Mouse (Mus musculus) embryonic stem cell, embryonic (primary cell): ENCODE measurements at regions not wholly inside any gene's neighbourhood (a gene's known extent, or its start where the extent isn't known, plus 50 kb on each side); places are given as distances from the start of the nearest gene placed in this dataset.
"Not testable (repeated sequence)": the region's sequence is repeated elsewhere in the genome, so short reads cannot be mapped to it uniquely, and the experiment has no call there.

Source experiments
- CTCF ChIA-PET, 4 experiments: fragments of 300-600 bp in 2 of 4; fragments of 350-600 bp in 2 of 4; sonication (Branson Sonifier 250); formaldehyde crosslinking; loops; one replicate each; lab custom pipeline; 2022; ENCODE audit warnings: inconsistent platforms in 2 of 4; lab: Charles Lee
- POLR2A ChIA-PET, 4 experiments: fragments of 300-600 bp in 2 of 4; fragments of 350-600 bp in 2 of 4; sonication (Branson Sonifier 250); formaldehyde crosslinking; loops; one replicate each; lab custom pipeline; 2022; ENCODE audit warnings: antibody characterized with exemption in 4 of 4, inconsistent platforms in 1 of 4; lab: Charles Lee

DNA sequence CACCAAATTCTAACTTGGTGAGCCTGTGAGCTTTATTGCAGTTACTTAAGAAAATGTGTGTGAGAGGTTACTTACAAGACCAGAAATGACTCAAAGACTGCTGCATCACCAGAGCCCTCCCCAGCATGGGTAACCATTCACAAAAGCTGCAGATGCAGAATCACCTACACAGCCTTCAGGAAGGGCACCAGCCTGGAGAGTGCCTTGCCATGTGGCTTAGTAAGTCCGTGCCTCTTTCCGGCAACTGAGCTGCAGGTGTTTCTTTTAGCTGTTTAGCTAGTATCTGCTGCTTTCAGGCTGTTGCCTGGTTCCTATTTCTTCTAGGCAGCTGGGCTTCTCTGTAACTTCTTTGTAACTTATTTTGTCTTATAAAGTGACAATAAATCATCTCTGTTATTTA lies 213.2 kb upstream of the Stxbp6 start:
- ChIA-PET POLR2A (no interaction called here), CTCF (no interaction called here)

DNA sequence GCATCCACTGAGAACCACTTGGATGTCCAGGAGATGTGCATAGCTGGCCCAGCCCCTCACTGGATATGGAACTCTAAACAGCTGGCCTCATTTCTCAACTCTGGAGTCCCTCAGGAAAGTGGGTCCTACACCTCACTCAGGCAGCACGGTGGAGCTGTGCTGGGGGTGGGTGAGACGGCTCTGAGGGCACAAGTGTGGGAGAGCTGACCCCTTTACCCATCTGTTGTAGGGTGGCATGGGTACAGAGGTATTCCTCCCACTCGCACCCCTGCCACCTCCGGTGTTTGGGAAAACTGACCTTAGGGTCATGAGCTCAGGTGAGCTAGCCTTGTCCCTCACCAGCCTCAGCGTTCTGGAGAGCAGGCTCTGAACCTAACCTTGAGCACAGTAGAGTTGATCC lies 181.8 kb upstream of the Stxbp6 start:
- POLR2A ChIA-PET, result no interaction called here

DNA sequence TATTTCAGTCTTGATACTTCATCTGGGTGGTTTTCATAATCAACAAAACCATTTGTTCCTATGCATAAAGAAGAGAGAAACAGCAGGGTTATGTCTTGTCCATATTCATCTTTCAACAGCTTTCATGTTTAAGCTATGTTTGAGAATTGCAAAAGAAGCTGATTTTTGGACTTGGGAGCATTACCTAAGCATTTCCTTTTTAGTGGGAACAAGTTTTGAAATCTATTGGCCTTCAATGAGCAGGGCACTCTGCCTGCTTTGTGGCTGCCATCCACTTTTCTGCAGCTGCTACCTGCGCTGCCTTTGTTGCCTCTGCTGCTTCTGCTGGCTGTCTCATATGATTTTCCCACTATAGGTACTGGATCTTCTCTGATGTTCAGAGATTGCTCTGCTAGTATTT lies 136.6 kb upstream of the Stxbp6 start:
- CTCF ChIA-PET, result interaction anchor here in 1 of 4 experiments (1.3 kb wide), 1 partner anchor 39 kb away, joined by 3 read pairs; no protein-coding TSS in a partner anchor

More for the DNA sequence above, 181.8 kb upstream of the Stxbp6 start:
- CTCF ChIA-PET, result no interaction called here

DNA sequence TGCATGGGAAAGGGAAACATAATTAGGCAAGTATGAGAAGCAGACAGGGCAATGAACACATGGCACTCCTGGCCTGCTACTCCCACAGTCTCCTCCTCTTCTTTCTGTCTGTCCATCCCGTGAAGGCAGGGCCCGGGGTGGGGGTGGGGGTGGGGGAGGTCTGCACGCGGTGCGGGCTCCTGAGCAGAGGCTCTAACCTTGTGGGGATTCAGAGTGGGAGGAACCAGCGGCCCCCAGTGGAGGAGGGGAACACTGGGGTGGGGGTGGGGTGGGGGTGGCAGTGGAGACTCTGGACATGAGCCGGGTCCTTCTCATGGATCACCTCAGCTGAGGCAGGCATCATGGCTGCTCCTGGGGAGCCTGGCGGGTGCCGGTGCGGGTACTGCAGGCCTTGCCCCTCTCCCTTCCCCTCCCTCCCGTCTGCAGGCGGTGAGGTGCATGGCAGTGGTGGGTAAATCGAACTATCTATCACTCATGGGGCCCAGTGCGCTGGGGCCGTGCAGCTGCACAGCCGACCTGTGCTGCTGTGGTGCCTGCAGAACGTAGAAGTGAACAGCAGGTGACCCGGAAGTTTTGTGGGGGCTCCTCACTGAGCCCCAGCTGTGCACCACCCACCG lies 120.9 kb upstream of the Stxbp6 start:
- ChIA-PET POLR2A (no interaction called here), CTCF (no interaction called here)

More for the DNA sequence above, 136.6 kb upstream of the Stxbp6 start:
- POLR2A ChIA-PET, result no interaction called here

DNA sequence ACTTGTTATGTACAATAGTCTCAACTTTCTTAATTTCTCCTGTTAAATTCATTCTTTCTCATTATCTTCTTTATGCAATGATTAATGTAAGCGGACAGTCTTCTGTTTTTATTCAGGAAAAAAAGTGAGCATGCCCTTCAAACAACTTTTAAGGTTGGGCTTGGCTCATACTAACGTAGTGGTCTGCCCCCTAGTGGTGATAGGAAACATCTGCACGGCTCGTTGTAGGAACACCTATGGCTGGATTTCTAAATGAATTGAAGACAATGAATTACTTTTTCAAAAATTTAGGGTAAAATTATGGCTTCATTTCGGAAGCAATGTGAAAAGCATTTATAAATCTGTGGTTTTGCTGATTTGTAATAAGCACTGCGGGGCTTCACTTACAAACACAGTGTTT lies 112.6 kb upstream of the Stxbp6 start:
- POLR2A ChIA-PET, result interaction anchor here in 1 of 4 experiments (1.1 kb wide), 1 partner anchor 112 kb away, joined by 3 read pairs; the partner anchor contains the start of gene Stxbp6

DNA sequence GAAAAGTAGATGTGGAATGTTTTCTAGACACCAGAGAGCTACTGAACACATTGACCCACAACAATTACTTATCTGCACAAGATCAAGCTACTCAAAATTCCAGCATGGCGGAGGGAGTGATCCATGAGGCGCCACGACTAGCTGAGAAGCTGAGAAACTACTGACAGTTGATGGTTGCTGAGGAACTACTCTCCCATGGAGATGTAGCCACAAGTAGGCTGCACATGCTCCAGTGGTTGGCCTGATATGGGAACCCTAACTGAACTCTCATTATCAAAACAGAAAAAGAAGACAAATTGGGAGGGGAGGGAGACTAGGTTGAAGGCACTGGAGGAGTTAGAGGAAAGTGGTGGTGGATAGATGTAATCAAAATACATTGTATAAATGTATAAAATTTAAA lies 110.0 kb upstream of the Stxbp6 start:
- ChIA-PET POLR2A (no interaction called here), CTCF (interaction anchor here in 1 of 4 experiments (0.7 kb wide), 1 partner anchor 13 kb away, joined by 3 read pairs; no protein-coding TSS in a partner anchor)

More for the DNA sequence above, 112.6 kb upstream of the Stxbp6 start:
- CTCF ChIA-PET, result interaction anchor here in 1 of 4 experiments (1.6 kb wide), 1 partner anchor 15 kb away, joined by 4 read pairs; no protein-coding TSS in a partner anchor

DNA sequence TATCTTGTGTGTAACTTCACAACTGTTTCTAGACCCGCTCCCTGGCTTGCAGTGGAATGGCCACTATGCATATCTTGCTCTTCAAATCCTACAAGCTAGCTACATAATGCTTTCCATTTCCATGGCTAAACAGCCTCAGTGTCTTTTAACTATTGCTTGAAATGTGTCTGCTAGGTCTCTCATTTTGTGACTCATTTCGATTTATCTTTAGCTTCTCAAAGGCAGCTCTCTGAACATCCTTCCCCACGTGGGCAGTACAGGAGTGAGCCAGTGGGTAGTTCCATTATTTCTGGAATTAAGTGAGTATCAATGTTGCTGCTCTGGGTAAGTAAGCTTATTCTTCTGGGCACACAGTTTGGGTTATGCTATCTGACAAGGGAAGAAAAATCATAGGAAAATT lies 102.9 kb upstream of the Stxbp6 start:
- ChIA-PET CTCF (interaction anchor here in 1 of 4 experiments (0.6 kb wide), 1 partner anchor 573 kb away, joined by 8 read pairs; no protein-coding TSS in a partner anchor), POLR2A (no interaction called here)

DNA sequence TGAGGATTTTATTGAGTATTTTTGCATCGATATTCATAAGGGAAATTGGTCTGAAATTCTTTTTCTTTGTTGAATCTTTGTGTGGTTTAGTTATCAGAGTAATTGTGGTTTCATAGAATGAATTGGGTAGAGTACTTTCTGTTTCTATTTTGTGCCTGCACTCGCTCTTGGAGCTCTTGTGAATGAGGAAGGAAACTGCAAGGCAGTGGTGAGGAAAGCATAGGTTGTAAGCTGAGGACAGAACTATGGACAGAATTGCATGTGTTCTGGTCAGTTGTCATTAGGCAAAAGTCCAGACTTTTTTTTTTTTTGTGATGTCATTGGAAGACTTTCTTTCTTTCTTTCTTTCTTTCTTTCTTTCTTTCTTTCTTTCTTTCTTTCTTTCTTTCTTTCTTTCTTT lies 100.8 kb upstream of the Stxbp6 start:
- CTCF ChIA-PET, POLR2A ChIA-PET: not testable (repeated sequence)

DNA sequence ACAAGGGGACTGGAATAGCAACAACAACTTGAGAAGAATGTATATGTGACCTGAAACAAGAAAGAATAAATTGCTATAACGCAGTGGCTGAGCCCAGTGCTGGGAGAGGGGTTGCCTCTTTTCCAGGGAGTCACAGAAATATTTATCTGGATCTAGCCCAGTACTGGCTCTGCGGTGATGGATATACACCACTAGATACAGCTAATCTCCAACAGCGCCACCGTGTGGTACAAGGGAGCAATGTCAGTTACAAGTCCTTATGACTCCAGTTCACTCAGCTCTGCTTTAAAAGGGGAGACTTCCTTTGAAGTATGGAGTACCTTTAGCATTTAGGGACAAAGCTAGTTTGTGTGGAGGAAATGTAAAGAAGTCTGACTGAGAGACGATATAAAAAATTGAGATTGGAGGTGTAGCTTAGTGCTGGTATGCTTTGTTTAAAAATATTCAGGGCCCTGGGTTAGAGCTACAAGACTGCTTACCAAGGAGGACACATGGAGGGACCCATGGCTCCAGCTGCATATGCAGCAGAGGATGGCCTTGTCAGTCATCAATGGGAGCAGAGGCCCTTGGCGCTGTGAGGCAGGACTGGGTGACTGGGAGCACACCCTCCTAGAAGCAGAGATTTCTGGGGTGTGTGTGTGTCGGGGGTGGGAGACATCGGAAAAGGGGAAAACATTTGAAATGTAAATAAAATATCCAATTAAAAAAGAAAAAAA lies 97.6 kb upstream of the Stxbp6 start:
- ChIA-PET POLR2A (no interaction called here), CTCF (interaction anchor here (0.6 to 2.4 kb wide), 15 partner anchors 10 to 497 kb away, joined by 3 to 22 read pairs (median 4); no protein-coding TSS in a partner anchor)

DNA sequence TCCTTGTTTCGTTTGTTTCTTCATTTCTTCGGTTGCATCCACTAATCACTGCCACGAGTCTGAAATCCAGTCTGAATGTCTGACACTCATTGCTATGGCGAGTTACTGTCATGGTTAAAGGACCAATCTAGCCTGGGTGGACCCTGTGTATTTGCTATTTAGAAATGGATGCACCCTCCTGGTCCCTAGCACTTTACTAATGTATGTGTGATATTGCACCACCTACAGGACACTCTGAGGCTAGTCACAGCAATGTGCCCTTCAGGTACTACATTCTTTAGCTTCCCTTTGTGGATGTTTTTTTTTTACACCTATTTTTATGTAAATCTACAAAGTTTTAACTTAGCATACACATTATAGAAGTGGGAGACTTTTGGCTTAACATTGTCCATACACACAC lies 87.5 kb upstream of the Stxbp6 start:
- POLR2A ChIA-PET, result no interaction called here
- CTCF ChIA-PET, result interaction anchor here in 3 of 4 experiments (0.7 to 1.8 kb wide), 5 partner anchors 10 to 313 kb away, joined by 3 to 6 read pairs (median 4); no protein-coding TSS in a partner anchor

DNA sequence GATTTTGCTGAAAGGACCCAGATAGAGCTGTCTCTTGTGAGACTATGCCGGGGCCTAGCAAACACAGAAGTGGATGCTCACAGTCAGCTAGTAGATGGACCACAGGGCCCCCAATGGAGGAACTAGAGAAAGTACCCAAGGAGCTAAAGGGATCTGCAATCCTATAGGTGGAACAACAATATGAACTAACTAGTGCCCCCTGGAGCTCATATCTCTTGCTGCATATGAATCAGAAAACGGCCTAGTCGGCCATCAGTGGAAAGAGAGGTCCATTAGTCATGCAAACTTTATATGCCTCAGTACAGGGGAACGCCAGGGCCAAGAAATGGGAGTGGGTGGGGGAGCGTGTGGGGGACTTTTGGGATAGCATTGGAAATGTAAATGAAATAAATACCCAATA lies 87.1 kb upstream of the Stxbp6 start:
- POLR2A ChIA-PET, result not testable (repeated sequence)
- CTCF ChIA-PET, result interaction anchor here in 3 of 4 experiments (0.7 to 1.8 kb wide), 5 partner anchors 11 to 313 kb away, joined by 3 to 6 read pairs (median 4); no protein-coding TSS in a partner anchor

DNA sequence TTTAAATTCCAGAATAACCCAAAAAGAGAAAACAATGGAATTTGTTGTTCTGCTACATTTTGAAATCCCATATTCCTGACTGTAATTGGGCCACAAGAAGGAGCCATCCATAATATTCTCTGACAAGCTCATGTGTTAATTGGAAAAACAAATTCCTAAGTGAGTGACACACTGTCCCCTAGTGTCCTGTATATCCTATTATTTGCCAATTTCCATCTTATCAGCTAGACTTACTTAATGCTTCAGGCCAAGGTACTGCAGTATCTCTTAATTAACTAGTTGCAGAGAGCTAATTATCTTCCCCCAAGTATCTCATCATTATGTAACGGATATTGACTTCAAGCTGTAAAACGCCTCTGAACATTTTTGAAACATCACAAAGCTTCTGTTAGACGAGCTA lies 84.5 kb upstream of the Stxbp6 start:
- POLR2A ChIA-PET, result no interaction called here
- CTCF ChIA-PET, result interaction anchor here in 1 of 4 experiments (1.4 kb wide), 1 partner anchor 13 kb away, joined by 4 read pairs; no protein-coding TSS in a partner anchor

DNA sequence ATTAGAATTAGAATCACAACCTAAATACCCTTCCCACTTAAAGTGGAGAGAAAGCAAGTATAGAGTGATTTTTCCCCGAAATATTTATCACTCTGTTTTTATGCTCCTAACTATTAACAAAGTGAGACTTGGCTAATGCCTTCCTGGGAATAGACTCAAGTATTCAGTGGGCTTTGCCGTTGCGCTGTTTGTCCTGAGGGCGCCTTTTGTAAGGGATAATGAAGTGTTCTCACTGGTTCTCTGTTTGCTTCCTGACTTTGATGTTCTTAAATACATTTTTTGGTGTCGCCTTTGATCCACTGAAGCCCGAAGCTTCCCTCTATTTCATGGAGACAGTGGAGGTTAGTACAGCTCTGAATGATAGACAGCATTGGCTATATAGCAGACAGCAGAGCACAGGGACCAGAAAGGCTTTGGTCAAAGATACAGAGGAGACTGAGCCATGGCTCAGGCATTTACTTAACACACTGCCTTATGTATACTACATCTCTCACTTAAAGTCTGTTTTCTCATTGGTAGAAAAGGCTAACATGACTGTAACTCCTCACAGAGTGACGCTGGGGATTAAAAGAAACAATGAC lies 63.0 kb upstream of the Stxbp6 start:
- ChIA-PET CTCF (no interaction called here), POLR2A (no interaction called here)

DNA sequence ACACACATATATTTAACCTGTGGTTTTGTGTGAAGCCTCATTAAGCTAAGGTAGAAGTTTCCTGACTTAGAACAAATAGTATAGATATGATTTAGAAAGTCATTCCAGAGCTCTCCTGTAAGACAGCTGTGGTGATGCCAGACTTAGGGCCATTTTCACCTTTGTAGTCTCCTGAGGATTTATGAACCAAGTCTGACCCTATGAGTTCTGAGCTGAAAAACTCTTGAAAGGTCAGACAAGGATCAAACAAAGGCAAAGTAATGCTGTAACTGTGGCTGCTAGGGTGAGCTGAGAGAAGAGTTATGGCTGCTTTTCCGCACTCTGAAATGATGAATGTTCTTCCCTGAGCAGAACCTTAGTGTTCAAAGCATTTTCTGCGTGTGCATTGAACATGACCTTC lies 58.9 kb upstream of the Stxbp6 start:
- ChIA-PET CTCF (interaction anchor here in 1 of 4 experiments (0.7 kb wide), 1 partner anchor 55 kb away, joined by 4 read pairs; no protein-coding TSS in a partner anchor), POLR2A (no interaction called here)

DNA sequence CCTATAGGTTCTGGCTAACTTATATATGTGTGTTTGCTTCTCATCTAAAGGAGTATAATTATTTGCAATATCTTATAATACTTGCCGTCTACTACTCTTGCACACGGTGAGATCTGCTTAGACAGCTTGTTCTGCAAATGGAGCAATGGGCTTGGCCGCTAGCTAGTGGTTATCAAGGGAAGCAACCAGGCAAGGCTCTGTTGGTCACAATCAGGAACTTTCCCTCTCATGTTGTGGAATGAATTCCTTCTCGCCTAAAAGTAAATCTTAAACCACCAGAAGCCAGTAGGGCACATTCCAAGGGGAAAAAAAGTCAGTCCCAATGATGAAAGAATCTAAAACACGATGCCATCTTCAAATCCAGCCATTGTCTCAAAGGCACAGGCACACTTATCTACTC lies 56.6 kb upstream of the Stxbp6 start:
- POLR2A ChIA-PET, result no interaction called here
- CTCF ChIA-PET, result no interaction called here

DNA sequence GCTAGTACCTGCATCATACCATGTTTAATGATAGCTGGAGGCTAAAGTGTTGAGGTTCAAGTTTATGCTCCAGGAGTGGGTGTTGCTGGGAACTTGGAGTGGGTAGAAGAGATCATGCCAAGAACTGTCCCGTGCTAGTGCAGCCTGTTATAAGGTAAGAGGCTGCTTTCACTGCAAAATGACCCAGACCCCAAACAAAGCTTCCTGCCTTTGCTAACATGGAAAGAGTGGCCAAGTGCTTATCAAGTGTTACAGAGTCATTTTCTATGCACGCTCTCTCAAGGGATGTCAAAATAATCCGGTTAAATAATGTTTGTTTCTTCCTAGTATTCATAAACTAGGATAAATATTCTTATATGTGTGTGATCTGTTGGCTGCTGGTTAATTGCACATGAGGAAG lies 51.4 kb upstream of the Stxbp6 start:
- POLR2A ChIA-PET, result no interaction called here
- CTCF ChIA-PET, result interaction anchor here in 1 of 4 experiments (0.6 kb wide), 1 partner anchor 79 kb away, joined by 3 read pairs; no protein-coding TSS in a partner anchor
